Mouse (Mus musculus) bone marrow macrophage, adult 2 months (primary cell): Measurements from ENCODE around the gene Kat6b. TPM values are rescaled to one million over a fixed set of nuclear protein-coding genes. Genes with fewer than 3 reads are reported as not detected.
"Not testable (repeated sequence)": the region's sequence is repeated elsewhere in the genome, so short reads cannot be mapped to it uniquely, and the experiment has no call there.

ENCODE experiments used
- H3K27ac ChIP-seq: 2 replicates; pipeline ENCODE4 v1.5.1; 2012; ENCODE audit warnings: low read depth, low read length; ENCODE audit not compliant: insufficient read depth
- H3K4me1 ChIP-seq: 2 replicates; pipeline ENCODE4 v1.6.1; 2012; ENCODE audit warnings: low read length; ENCODE audit not compliant: control insufficient read depth, insufficient read depth
- H3K4me3 ChIP-seq: 2 replicates; pipeline ENCODE4 v1.5.1; 2012; ENCODE audit warnings: mild to moderate bottlenecking, low read length, moderate library complexity; ENCODE audit not compliant: insufficient read depth
- CTCF ChIP-seq: IDR thresholded peaks from 2 replicates; pipeline ENCODE4 v1.5.1; 2012; ENCODE audit warnings: low read depth, mild to moderate bottlenecking, low read length, moderate library complexity
- POLR2A ChIP-seq: IDR thresholded peaks from 2 replicates; pipeline ENCODE4 v1.6.1; 2012; ENCODE audit warnings: mild to moderate bottlenecking, low read depth, low read length, borderline replicate concordance
- polyA plus RNA-seq: library from polyadenylated mRNA; stranded (reverse); fragments of >200 nt; gene quantifications from 2 replicates; pipeline ENCODE4 v1.2.4, GENCODE M21; 2012; ENCODE audit not compliant: missing spikeins, insufficient read depth, insufficient read length

Kat6b gene
- polyA plus RNA-seq, 1 experiment = 9.0 TPM

DNA sequence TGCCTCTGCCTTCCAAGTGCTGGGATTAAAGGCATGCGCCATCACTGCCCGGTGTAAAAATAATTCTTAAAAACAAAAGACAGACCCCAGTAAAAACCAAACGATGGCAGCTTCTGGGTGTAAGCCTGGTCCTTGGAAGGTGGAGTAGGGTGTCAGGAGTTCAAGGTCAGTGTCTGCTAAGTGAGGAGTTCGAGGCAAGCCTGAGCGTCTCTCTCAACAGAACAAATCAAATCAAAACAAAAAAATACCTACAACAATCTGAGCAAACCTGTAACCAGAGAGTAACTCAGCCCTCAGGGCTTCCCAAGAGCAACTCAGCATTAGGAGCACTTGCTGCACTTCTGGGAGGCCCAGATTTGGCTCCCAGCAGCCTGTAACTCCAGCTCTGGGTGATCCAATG lies 1.0 kb upstream of the Kat6b start:
- Histone ChIP-seq H3K4me3 (no peak overlapping the region), H3K27ac (no peak overlapping the region), H3K4me1 (no peaks in the 10 kb centered on the region)
- no peak for TF ChIP-seq CTCF
- TF ChIP-seq POLR2A = no peak

DNA sequence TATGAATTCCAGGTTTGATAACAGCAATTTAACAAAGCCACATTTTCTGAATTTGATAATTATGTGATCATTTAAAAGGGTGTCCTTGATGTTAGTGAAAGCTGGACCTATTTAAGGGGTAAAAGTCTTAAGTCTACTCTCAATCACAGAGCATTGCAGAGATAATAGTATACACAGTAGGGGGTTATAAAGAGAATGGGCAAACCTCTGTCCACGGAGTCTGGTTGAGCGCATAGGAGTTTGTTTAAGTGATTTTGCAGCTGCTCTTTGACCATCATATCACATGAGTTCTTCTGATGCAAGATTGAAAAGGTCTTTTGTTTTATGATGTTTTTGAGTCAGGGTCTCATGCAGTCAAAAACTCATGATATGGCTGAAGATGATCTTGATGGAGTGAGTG lies 3.0 kb downstream of the Kat6b start:
- TF ChIP-seq CTCF (no peak), POLR2A (no peak)
- H3K4me1 ChIP-seq = no peaks in the 10 kb centered on the region
- H3K27ac ChIP-seq = no peak overlapping the region
- no peak overlapping the region for H3K4me3 ChIP-seq

DNA sequence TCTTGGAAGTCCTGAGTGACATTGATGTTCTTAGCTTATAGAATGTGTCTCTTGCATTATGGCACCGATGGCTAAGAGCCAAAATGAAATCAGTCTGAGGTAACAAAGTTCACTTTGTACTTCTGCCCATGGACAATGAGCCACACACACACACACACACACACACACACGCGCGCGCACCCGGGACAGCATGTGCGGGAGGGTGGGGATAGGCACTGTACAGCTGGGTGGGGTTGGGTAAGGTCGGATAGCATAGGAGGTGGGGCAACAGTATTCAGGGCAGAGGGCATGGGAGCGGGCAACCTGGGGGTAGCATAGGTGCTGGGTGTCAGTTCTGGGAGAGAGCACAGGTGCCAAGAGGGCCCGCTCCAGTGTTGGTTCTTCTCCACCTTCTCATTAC lies 3.5 kb downstream of the Kat6b start:
- TF ChIP-seq CTCF = no peak
- TF ChIP-seq POLR2A = no peak

GRCm38 (mm10) chr14:21485961-21486520 lies 4.8 kb downstream of the Kat6b start:
- TF ChIP-seq POLR2A (no peak), CTCF (no peak)
- H3K27ac ChIP-seq = no peak overlapping the region

More for the DNA sequence above, 3.5 kb downstream of the Kat6b start:
- H3K27ac ChIP-seq = no peak overlapping the region
- no peaks in the 10 kb centered on the region for H3K4me1 ChIP-seq
- no peak overlapping the region for H3K4me3 ChIP-seq

DNA sequence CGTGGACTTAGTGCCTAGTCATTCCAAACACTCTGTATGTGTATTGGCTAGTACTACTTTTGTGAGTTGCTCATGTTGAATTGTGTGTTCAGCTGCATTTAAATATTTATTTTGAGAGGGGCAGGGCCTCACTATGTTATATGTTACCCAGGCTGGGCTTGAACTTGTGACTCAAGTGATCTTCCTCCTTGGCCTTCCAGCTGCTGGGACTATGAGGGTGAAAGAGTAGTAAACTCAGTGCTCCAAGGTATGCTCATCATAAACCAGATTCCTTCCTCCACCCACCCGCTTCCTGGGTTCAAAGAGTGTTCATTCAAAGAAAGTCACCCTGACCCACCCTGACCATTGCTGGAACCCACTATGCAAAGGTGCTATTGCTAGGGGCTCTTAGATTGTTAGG lies 5.9 kb downstream of the Kat6b start:
- H3K27ac ChIP-seq, H3K4me1 ChIP-seq, H3K4me3 ChIP-seq: not testable (repeated sequence)

More at GRCm38 (mm10) chr14:21485961-21486520, 4.8 kb downstream of the Kat6b start:
- H3K4me3 ChIP-seq = no peak overlapping the region
- no peaks in the 10 kb centered on the region for H3K4me1 ChIP-seq

DNA sequence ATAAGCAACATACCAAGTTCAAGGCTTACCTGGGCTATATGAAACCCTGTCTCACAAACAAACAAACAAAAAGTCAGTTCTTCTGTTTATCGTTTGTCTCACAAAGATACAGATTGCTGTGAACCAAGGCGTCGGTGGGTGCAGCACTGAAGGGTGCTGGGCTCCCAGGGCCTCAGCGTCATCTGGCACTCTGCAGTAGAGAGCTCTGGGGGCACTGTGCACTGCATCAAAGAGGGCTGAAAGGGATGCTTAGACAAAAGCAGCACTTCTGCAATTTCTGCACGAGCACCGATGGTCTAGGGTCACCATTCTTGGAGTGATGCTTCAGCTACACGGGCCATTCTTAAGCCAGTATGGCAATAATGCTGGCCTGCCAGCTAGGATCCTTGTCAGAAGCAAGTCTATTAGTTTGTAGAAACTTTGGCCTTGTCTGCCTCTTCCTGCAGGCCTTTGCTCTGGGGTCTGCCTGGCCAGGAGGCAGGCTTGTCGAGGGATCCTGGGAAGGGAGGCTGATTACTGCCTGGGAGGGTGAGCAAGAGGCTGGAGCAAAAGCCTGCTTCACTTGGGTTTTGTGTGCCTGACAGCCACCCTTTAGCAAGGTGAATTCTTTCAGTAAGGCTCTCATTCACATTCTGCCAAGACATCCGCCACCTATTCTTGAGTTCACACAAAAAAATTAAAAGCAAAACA lies 7.3 kb downstream of the Kat6b start:
- not testable (repeated sequence) for H3K27ac ChIP-seq, H3K4me1 ChIP-seq

GRCm38 (mm10) chr14:21489116-21489485 lies 7.9 kb downstream of the Kat6b start:
- Histone ChIP-seq H3K4me1 (no peaks in the 10 kb centered on the region), H3K27ac (no peak overlapping the region), H3K4me3 (no peak overlapping the region)
- TF ChIP-seq CTCF (no peak), POLR2A (no peak)

More for the DNA sequence above, 7.3 kb downstream of the Kat6b start:
- not testable (repeated sequence) for H3K4me3 ChIP-seq

- TF ChIP-seq POLR2A (no peak), CTCF (no peak)
- Histone ChIP-seq H3K4me1 (no peaks in the 10 kb centered on the region), H3K4me3 (no peak overlapping the region), H3K27ac (no peak overlapping the region)
These were observed 8.9 kb downstream of the Kat6b start for GRCm38 (mm10) chr14:21490141-21490540.

GRCm38 (mm10) chr14:21498361-21498996 lies 17.2 kb downstream of the Kat6b start:
- TF ChIP-seq POLR2A (no peak), CTCF (no peak)
- Histone ChIP-seq H3K27ac (no peak overlapping the region), H3K4me3 (no peak overlapping the region), H3K4me1 (peaks cover 3% of the 10 kb centered on the region; the same call in 1 of the 2 replicates)

DNA sequence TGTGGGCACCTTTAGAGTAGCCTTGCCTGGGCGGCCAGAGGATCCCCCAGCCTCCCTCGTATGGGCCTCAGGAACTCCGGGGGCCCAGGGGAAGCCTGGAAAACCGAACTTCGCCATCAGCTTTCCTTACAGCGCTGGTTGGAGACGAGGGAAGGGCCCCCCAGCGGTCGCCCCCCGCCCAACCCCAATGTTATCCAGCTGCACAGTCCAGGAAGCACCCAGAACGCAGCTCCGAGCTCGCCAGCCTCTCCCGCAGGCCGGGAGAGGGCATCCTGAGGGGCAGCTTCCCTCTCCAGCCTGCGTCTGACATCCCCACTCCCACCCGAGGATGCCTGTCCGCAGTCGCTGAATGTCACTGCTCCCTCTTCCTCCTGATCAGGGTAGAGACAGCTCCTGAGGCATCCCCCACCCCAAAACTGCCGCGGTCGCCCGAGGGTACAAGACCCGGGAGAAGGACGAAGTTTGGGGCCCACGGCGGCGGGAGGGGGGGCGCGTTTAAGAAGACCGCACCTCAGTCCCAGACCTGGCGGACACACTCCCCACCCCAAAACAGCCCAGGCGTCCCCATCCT lies 17.9 kb downstream of the Kat6b start:
- no peak for TF ChIP-seq POLR2A
- Histone ChIP-seq H3K27ac (no peak overlapping the region), H3K4me3 (peak overlapping the region; percentile 99), H3K4me1 (peaks cover 3% of the 10 kb centered on the region; the same call in 1 of the 2 replicates)
